Mouse (Mus musculus) liver, postnatal 0 days (tissue): Measurements from ENCODE around the gene Caskin1.

Source experiments
- CTCF ChIP-seq: sonication (generic); IDR thresholded peaks from 2 replicates; pipeline ENCODE4 v1.5.1; 2016; ENCODE audit warnings: antibody characterized with exemption, low read depth
- EP300 ChIP-seq: IDR thresholded peaks from 2 replicates; pipeline ENCODE4 v1.6.1; 2016; ENCODE audit warnings: antibody characterized with exemption, low read depth, mild to moderate bottlenecking

- TF ChIP-seq EP300 (no peak), CTCF (no peak)
Observed at GRCm38 (mm10) chr17:24504085-24504484, 15.7 kb downstream of the Caskin1 start.
